Mouse (Mus musculus) heart, postnatal 0 days (tissue): ENCODE results near the gene Col11a2.

Experiments
- CTCF ChIP-seq: IDR thresholded peaks from 2 replicates; pipeline ENCODE4 v1.5.1; 2016; ENCODE audit warnings: antibody characterized with exemption, control low read depth, low read depth
- EP300 ChIP-seq: IDR thresholded peaks from 2 replicates; pipeline ENCODE4 v1.6.1; 2016; ENCODE audit warnings: antibody characterized with exemption, low read depth

- no peak for TF ChIP-seq CTCF
- no peak for TF ChIP-seq EP300
These were observed 569 bp downstream of the Col11a2 start for GRCm38 (mm10) chr17:34039562-34040450.
